Mouse (Mus musculus) lung, embryonic 16.5 days (tissue): ENCODE measurements around the gene Traip. TPM values are rescaled to one million over a fixed set of nuclear protein-coding genes. Genes with fewer than 3 reads are reported as not detected.
A peak's percentile ranks its signal among the peaks of the same experiment; 100 is the strongest.

Source experiments
- ATAC-seq: fragments of 200-750 bp; cut with Nextera tagmentation; 2 replicates; pipeline ENCODE4 v1.8.0; 2017; ENCODE audit warnings: low read depth, mild to moderate bottlenecking, moderate library complexity
- H3K27ac ChIP-seq: fragments of 300-500 bp; sonication (generic); 2 replicates; pipeline ENCODE4 v1.5.1; 2014; ENCODE audit warnings: mild to moderate bottlenecking, control low read depth, low read length
- H3K27me3 ChIP-seq: fragments of 300-500 bp; sonication (generic); 2 replicates; pipeline ENCODE4 v1.6.1; 2014; ENCODE audit warnings: low read depth, low read length, mixed read lengths; ENCODE audit not compliant: control insufficient read depth, insufficient read depth
- H3K36me3 ChIP-seq: fragments of 300-500 bp; sonication (generic); 2 replicates; pipeline ENCODE4 v1.6.1; 2014; ENCODE audit warnings: low read length; ENCODE audit not compliant: control insufficient read depth, insufficient read depth
- H3K4me1 ChIP-seq: fragments of 300-500 bp; sonication (generic); replicated peaks from 2 replicates; pipeline ENCODE4 v1.6.1; 2014; ENCODE audit warnings: low read length, mixed read lengths; ENCODE audit not compliant: control insufficient read depth, insufficient read depth
- H3K4me2 ChIP-seq: fragments of 300-500 bp; sonication (generic); 2 replicates; pipeline ENCODE4 v1.6.1; 2014; ENCODE audit warnings: low read depth, low read length, control low read depth
- H3K4me3 ChIP-seq: fragments of 300-500 bp; sonication (generic); 2 replicates; pipeline ENCODE4 v1.5.1; 2014; ENCODE audit warnings: mild to moderate bottlenecking, low read length, control low read depth
- H3K9ac ChIP-seq: fragments of 300-500 bp; sonication (generic); 2 replicates; pipeline ENCODE4 v1.6.1; 2014; ENCODE audit warnings: low read length, control low read depth
- H3K9me3 ChIP-seq: fragments of 300-500 bp; sonication (generic); 2 replicates; pipeline ENCODE4 v1.6.1; 2016; ENCODE audit warnings: low read length; ENCODE audit not compliant: control insufficient read depth
- WGBS: fragments of 180-500 bp; shearing (Covaris S2); extraction: QIAGEN DNeasy Blood & Tissue Kit; methylation state at CpG from one replicate; pipeline ENCODE4 v1.1.7; 2014; 5-methylcytosine and 5-hydroxymethylcytosine counted together
- polyA plus RNA-seq: library from polyadenylated mRNA; unstranded; fragments of >200 nt; fragmentation: Nextera tagmentation; extraction: Ambion mirVana; gene quantifications from 2 replicates; pipeline ENCODE4 v1.2.1, GENCODE M21; 2015

Traip gene
- polyA plus RNA-seq, 1 experiment from 2014 or later = 24.0 TPM

GRCm38 (mm10) chr9:107927749-107928148 lies 22.2 kb upstream of the Traip start:
- Histone ChIP-seq H3K4me1 (peaks cover 17% of the 10 kb centered on the region), H3K9me3 (no peaks in the 10 kb centered on the region), H3K27ac (peak overlapping the region; percentile 81), H3K4me3 (no peak overlapping the region), H3K9ac (peak overlapping the region; percentile 5; the same call in 1 of the 2 replicates), H3K27me3 (no peaks in the 10 kb centered on the region), H3K36me3 (no peaks in the 10 kb centered on the region), H3K4me2 (no peak overlapping the region)
- 46% methylated on average over 5 of the region's 5 CpGs for WGBS
- peak; percentile 88 for ATAC-seq

GRCm38 (mm10) chr9:107928169-107928568 lies 21.8 kb upstream of the Traip start, which contains the start of gene Actl11:
Actl11 (plus strand) TSS chr9:107928469.
- peak within 1 kb of the TSS; percentile 81 for H3K27ac ChIP-seq
- H3K9me3 ChIP-seq = no peaks in the 10 kb centered on the region
- peaks cover 17% of the 10 kb centered on the region for H3K4me1 ChIP-seq
- no peak within 1 kb of the TSS for H3K4me2 ChIP-seq
- no peak for ATAC-seq
- H3K4me3 ChIP-seq = no peak within 1 kb of the TSS
- H3K36me3 ChIP-seq = no peaks in the 10 kb centered on the region
- peak within 1 kb of the TSS; percentile 5; the same call in 1 of the 2 replicates for H3K9ac ChIP-seq
- H3K27me3 ChIP-seq = no peaks in the 10 kb centered on the region
- WGBS = 63% methylated on average over 3 of the region's 3 CpGs

GRCm38 (mm10) chr9:107932221-107932620 lies 17.7 kb upstream of the Traip start:
- H3K4me2 ChIP-seq = no peak overlapping the region
- WGBS = 68% methylated on average over 4 of the region's 4 CpGs
- peaks cover 10% of the 10 kb centered on the region for H3K4me1 ChIP-seq
- H3K27ac ChIP-seq = no peak overlapping the region
- H3K4me3 ChIP-seq = no peak overlapping the region
- no peaks in the 10 kb centered on the region for H3K36me3 ChIP-seq
- H3K9me3 ChIP-seq = no peaks in the 10 kb centered on the region
- peaks cover under 1% of the 10 kb centered on the region; the same call in 1 of the 2 replicates for H3K27me3 ChIP-seq
- ATAC-seq = no peak
- no peak overlapping the region for H3K9ac ChIP-seq

- Histone ChIP-seq H3K27me3 (peaks cover 5% of the 10 kb centered on the region; the same call in 1 of the 2 replicates), H3K4me1 (peaks cover 5% of the 10 kb centered on the region; the same call in 1 of the 2 replicates)
- WGBS = 85% methylated on average over 11 of the region's 11 CpGs
These were observed 15.8 kb upstream of the Traip start for GRCm38 (mm10) chr9:107934146-107934545.

GRCm38 (mm10) chr9:107935374-107935773 lies 14.6 kb upstream of the Traip start, which contains the start of gene Camkv:
Camkv (plus strand) TSS chr9:107935674.
- peak within 1 kb of the TSS; percentile 64 for H3K9ac ChIP-seq
- no peak within 1 kb of the TSS for H3K27ac ChIP-seq
- peak within 1 kb of the TSS; percentile 93 for H3K4me2 ChIP-seq
- 9% methylated on average over 3 of the region's 3 CpGs for WGBS
- peak within 1 kb of the TSS; percentile 53 for H3K4me3 ChIP-seq
- H3K9me3 ChIP-seq = no peaks in the 10 kb centered on the region
- H3K36me3 ChIP-seq = no peaks in the 10 kb centered on the region
- H3K4me1 ChIP-seq = peaks cover 5% of the 10 kb centered on the region; the same call in 1 of the 2 replicates
- H3K27me3 ChIP-seq = peaks cover 5% of the 10 kb centered on the region; the same call in 1 of the 2 replicates
- no peak for ATAC-seq

More at GRCm38 (mm10) chr9:107934146-107934545, 15.8 kb upstream of the Traip start:
- ATAC-seq = no peak
- H3K4me3 ChIP-seq = no peak overlapping the region
- no peak overlapping the region for H3K4me2 ChIP-seq
- H3K27ac ChIP-seq = no peak overlapping the region
- H3K9me3 ChIP-seq = no peaks in the 10 kb centered on the region
- no peaks in the 10 kb centered on the region for H3K36me3 ChIP-seq
- H3K9ac ChIP-seq = no peak overlapping the region

GRCm38 (mm10) chr9:107935790-107936214 lies 14.1 kb upstream of the Traip start:
- peak; percentile 57 for ATAC-seq
- Histone ChIP-seq H3K27me3 (peaks cover 5% of the 10 kb centered on the region; the same call in 1 of the 2 replicates), H3K27ac (no peak overlapping the region), H3K4me1 (peaks cover 5% of the 10 kb centered on the region; the same call in 1 of the 2 replicates), H3K36me3 (no peaks in the 10 kb centered on the region), H3K9ac (peak overlapping the region; percentile 64), H3K4me3 (peak overlapping the region; percentile 53), H3K9me3 (no peaks in the 10 kb centered on the region), H3K4me2 (peak overlapping the region; percentile 93)
- WGBS = 0% methylated on average over 37 of the region's 41 CpGs

GRCm38 (mm10) chr9:107936215-107936822 lies 13.6 kb upstream of the Traip start:
- H3K4me1 ChIP-seq = peaks cover 5% of the 10 kb centered on the region; the same call in 1 of the 2 replicates
- no peaks in the 10 kb centered on the region for H3K9me3 ChIP-seq
- 3% methylated on average over 29 of the region's 29 CpGs for WGBS
- ATAC-seq = peak; percentile 40; the same call in 1 of the 2 replicates
- H3K9ac ChIP-seq = peak overlapping the region; percentile 64
- peak overlapping the region; percentile 93 for H3K4me2 ChIP-seq
- peak overlapping the region; percentile 53 for H3K4me3 ChIP-seq
- H3K27ac ChIP-seq = no peak overlapping the region
- peaks cover 5% of the 10 kb centered on the region; the same call in 1 of the 2 replicates for H3K27me3 ChIP-seq
- H3K36me3 ChIP-seq = no peaks in the 10 kb centered on the region

- peaks cover 5% of the 10 kb centered on the region; the same call in 1 of the 2 replicates for H3K27me3 ChIP-seq
- no peak for ATAC-seq
- no peaks in the 10 kb centered on the region for H3K9me3 ChIP-seq
- no peak overlapping the region for H3K4me3 ChIP-seq
- peak overlapping the region; percentile 93 for H3K4me2 ChIP-seq
- no peaks in the 10 kb centered on the region for H3K36me3 ChIP-seq
- 27% methylated on average over 3 of the region's 3 CpGs for WGBS
- peaks cover 5% of the 10 kb centered on the region; the same call in 1 of the 2 replicates for H3K4me1 ChIP-seq
- no peak overlapping the region for H3K9ac ChIP-seq
- no peak overlapping the region for H3K27ac ChIP-seq
These were observed 13.1 kb upstream of the Traip start for GRCm38 (mm10) chr9:107936831-107937230.
